Mouse (Mus musculus) heart, postnatal 0 days (tissue): Measurements from ENCODE around the gene Krt80.

ENCODE experiments used
- CTCF ChIP-seq: IDR thresholded peaks from 2 replicates; pipeline ENCODE4 v1.5.1; 2016; ENCODE audit warnings: antibody characterized with exemption, control low read depth, low read depth
- EP300 ChIP-seq: IDR thresholded peaks from 2 replicates; pipeline ENCODE4 v1.6.1; 2016; ENCODE audit warnings: antibody characterized with exemption, low read depth

DNA sequence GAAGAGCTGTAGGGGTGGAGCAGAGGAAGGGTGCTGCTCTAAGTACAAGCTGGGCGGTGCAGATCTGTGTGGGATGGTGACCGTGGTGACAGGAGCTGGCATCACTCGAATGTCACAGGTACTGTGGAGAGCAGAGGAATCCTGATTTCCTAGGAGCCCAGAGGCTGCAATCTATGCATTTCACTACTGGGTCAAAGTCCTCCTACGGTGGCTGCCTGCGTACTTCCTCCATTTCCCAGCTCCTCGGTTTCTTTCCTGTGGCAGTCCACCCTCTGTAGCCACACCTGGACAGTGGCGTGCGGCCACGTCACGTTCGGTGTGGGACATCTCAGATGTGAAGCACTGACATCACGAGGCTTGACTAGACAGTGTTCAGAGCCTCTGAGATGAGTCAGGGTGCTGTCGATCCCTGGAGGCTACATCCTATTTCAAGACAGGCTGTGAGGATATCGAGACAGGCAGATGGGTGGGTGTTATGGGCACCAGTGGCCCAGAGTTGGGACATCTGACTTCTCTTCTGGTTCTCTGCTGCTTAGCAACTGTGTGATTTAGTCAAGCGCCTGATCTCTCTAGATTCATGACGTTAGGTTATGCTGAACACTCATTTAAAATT is 3.4 kb upstream of the Krt80 start:
- TF ChIP-seq CTCF (no peak), EP300 (no peak)
